Mouse (Mus musculus) cerebellum, postnatal 10 days (tissue): Measurements from ENCODE around the gene Rps11.
"Not testable (repeated sequence)": the region's sequence is repeated elsewhere in the genome, so short reads cannot be mapped to it uniquely, and the experiment has no call there.

ENCODE experiments used
- DNase-seq, 2 experiments: peaks; one replicate each; pipeline ENCODE4 v3.0.0; 2021; ENCODE audit warnings: mixed read lengths in 2 of 2

The Rps11 gene

DNA sequence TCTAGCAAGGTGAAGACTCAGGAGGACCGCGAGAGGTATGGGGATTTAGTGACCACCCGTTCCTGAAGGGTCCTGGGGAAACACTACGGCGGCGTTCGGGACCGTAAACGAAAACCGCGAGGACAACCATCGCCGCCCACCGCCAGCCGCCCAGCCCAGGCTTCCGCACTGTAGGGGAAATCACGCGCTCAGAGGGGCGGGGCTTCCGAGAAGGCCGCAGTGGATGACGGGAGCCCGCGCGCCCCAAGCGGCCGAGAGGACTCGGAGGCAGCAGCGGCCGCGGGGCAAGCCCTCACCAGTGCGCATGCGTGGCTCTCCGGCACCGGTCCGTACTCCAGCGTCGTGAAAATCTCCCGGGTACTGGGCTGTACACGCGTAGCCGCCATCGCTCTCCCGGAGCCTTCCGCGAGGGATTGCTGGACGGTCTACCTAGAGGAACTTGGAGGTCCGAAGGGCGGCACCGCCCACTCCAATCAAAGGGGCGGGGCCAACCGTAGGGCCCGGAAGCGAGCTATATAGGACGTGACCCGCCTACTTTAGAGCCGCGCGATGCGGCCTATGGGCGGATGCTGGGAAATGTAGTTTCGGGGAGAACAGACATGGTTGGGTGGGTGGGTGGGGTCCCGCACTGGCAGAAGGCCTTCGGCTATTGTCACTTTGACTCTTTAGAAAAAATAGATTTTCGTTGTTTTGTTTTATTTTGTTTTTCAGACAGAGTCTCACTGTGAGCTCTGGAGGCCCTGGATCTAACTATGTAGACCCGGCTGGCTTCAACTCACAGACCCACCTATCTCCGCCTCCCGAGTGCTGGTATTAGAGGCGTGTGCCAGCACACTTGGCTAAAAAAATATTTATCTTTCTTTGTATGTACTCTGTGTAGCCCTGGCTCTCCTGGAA is 30.1 kb upstream of the Rps11 start, which contains the start of the genes Pih1d1 and Aldh16a1:
Pih1d1 (plus strand) TSS at position 208 of the 897 bp plus-strand sequence.
Aldh16a1 (minus strand) TSS at position 489 of the 897 bp plus-strand sequence.
- DNase-seq: peak; percentile 99

DNA sequence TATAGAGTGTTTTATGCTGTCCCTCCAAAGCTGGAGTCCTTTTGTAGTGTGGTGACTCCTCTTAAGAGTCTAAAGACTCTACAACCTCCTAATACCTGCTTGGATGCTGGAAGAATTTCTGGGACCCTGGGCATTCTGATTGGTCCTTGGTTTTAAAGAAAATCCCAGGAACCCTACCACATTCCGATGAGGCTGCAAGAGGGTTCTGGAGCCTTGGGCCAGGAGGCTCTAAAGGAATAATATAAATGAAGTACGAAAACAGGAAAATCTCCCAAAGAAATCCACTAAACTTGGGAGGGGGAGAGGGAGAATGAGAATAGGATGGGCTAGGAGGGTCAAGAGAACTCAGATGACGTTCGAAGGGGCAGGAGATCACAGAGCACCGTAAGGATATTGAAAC is 29.3 kb upstream of the Rps11 start:
- DNase-seq: no peak

DNA sequence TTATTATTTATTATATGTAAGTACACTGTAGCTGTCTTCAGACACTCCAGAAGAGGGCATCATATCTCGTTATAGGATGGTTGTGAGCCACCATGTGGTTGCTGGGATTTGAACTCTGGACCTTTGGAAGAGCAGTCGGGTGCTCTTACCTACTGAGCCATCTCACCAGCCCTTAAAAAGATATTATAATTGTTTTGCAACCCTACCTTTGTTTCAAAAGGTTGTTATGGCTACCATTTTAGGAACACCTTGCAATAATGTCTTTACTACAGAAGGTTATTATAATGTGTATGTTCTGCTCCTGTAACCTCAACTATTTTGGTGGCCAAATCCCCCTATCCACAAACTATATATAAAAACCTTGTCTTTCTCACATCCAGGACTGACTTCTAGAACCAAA is 28.8 kb upstream of the Rps11 start:
- not testable (repeated sequence) for DNase-seq

DNA sequence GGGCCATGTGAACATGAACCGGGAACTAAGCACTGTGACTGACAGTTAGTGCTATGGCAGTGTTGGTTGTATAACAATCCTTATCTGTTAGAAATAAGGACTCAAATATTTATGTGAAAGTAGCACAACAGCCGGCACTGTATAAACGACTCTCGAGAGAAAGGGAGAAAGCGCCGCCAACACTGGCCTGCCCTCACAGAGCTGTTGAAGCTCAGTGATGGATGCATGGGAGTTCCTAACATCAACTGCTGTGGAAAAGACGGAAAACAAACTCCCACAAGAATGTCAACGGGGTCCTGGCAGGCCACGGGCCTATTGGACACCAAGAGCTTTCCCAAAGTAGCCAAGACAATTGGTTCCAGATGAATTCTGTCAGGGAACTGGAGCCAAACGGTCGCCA is 27.1 kb upstream of the Rps11 start:
- peak in 1 of 2 experiments; percentile 25 for DNase-seq

DNA sequence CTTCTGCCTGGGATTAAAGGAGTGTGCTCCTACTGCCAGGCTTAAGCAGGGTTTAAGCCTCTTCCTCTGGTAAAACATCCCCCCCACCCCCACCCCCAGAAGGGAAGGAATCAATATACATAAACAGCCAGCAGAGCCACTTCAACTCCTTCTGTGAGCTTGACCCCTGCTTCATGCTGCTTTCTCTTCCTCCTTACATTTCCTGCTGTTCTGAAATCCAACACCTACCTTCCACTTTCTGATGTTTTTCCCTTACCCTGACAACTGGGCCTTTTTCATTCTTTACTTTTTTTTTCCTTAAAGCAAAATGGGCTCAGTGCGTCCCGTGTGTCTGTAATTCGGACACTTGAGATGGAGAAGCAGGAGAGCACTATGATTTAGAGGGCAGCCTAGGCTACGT is 26.1 kb upstream of the Rps11 start:
- DNase-seq: no peak

DNA sequence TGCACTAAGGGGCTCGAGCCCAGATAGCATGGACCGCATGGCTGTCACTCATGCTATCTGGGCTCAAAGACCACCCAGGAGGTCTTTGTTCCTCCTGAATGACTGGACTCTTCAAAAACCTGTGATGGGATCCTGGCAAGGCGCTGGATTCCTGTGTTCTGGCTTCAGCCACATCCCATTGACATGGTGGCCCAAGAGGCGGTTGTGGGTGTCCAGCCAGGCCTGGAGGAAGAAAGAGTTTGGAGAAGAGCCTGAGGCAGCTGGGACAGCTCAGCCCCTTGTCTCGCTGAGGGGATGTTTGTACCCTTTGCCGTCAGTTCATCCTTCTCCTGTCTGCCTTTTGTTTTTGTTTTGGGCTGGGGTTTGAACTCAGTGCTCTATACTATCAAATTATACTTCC is 25.3 kb upstream of the Rps11 start:
- peak in 1 of 2 experiments; percentile 29 for DNase-seq

DNA sequence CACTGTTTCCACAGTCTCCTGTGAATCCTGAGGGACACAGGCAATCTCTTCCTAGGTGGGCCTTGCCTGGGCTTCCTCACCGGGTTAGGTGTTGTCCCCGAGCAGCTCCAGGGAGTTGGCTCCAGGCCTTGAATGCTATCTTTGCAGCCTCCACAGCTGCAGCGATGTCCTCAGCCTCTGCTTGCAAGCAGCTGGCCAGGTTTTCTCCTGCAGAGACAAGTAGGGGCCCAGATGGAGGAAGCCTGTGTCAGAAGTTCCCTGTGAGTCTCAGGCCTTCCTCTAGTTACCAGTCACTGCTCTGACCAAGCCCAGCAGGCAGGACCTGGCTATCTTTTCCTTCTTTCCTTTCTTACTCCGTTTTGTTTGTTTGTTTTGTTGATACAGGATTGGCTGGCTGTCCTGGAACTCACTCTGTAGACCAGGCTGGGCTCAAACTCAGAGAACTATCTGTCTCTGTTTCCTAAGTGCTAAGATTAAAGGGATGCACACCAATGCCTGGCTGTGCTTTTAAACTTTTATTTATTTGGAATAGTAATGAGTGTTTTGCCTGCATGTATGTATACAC is 24.4 kb upstream of the Rps11 start:
- peak in 1 of 2 experiments; percentile 7 for DNase-seq

DNA sequence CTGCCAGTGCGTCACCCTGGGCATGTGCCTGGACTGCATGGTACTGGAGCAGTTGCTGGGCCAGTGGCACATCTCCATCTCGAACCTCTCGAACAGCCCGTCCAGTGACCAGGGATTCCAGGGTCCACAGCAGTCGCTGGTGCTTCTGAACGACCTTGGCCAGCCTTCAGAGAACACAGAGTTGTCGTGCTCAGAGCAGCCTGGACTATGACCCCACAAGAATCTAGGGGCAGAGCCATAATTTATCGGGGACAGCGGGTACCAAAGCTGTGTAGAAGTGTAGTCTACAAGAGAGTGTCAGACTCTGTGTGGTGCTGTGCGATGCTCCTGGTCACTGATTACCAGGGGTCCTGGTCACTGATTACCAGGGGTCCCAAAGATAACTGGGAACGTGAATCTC is 23.7 kb upstream of the Rps11 start:
- no peak for DNase-seq

DNA sequence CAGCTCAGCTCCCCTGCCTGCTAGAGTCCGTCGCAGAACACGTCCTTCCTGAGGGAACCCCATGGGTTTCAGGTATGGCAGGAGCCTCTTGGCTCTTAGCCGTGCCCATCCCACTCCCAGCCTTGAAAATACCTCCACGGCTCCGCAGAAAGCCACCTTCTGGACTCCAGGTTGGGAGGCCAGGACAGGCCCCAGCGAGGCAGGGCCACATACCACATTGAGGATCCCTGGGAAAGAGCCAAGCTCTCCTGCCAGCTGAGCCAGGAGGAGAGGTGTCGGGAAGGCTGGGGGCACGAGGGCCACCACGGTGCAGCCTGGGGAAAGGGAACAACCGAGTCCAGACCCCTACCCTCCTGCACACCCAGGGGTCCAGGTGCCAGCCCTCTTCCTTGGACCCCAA is 23.0 kb upstream of the Rps11 start:
- DNase-seq: peak in 1 of 2 experiments; percentile 9

DNA sequence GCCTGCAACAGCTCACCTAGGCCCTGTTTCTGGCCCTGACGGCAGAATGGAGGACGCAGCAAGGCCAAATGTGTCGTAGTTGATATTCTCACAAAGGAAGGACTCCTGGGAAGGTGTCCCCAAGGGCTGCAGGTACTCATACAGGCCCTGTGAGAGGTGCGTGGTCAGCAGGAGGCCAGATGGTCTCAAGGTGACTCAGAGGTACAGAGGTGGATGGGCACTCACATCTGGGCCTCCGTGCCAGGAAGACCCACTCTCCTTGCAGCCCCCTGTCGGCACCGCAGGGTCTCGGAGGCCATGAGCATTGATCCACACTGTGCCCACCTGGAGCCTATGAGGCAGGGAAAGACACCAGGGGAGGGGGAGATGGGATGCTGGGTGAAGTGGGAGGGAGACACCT is 21.2 kb upstream of the Rps11 start:
- no peak for DNase-seq

DNA sequence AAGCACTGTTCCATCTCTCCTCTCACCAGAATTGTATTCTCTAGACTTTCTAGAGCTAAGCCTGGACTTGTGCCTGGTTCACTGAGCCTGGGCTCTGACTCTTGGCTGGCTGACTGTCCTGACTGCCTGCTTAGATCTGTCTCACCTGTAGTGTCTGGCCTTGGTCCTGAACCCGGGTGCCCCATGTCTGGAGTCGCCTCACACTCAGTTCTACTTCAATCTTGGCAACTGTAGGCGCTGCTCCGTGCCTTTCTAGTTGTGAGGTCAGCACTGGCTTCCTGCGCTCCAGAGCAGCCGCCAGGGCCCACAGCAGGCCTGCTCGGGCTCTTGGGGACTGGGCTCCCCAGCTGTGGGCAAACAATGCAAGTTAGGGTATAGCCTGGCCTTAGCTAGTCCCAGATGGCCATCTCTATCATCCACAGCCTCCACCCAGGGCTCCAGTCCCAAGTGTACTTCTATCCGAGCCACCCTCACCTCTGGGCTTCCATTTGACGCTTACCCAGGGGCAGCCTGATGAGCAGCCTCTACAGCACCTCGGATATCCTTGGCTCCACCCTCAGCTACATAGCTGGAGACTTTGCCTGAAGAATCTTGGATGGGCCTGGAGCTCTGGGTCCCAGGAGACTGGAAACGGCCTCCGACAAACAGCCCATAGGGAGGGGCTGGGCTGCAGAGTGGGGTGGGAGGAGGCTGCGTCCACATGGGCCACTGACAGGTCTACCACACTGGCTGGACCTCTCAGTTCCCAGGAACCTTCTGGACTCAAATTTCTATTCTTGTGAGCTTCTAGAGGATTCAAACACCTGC is 20.3 kb upstream of the Rps11 start:
- no peak for DNase-seq

DNA sequence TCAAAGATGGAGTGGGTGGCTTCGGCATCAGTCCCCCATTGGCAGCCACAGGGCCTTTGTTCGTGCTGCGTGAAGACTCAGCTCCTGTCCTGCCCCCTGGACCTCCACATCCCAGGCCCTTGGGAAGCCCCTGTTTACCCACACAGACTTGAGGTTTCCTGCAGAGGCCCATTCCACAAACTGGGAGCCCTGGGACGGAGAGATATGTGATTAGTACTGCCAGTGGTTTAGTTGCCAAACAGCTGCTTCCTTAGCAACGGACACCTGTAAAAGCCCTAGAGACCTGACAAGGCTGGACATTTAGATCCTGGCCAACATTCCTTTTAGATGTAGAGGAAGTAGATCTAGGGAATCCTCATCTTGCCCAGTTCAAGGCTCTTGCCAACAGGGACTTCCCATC is 17.7 kb upstream of the Rps11 start:
- DNase-seq: no peak

DNA sequence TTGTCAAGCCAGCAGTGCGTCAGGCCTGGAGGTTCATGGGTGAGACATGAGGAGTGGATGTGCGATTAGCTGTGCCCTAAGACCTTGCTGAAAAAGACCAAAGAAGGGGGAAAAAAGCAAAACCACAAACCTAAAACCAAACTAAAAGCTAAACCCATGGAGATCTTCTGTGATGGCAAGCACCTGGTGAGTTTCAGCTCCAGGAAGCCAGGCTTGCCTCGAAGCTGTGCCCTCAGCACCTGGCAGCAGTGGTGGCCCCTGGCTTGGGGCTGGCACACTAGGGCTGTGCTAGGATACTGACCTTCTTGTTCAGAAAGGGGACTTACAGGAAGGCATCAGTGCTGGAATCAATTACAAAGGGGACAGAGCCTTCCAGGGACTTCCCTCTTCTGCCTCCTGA is 17.1 kb upstream of the Rps11 start:
- no peak for DNase-seq

DNA sequence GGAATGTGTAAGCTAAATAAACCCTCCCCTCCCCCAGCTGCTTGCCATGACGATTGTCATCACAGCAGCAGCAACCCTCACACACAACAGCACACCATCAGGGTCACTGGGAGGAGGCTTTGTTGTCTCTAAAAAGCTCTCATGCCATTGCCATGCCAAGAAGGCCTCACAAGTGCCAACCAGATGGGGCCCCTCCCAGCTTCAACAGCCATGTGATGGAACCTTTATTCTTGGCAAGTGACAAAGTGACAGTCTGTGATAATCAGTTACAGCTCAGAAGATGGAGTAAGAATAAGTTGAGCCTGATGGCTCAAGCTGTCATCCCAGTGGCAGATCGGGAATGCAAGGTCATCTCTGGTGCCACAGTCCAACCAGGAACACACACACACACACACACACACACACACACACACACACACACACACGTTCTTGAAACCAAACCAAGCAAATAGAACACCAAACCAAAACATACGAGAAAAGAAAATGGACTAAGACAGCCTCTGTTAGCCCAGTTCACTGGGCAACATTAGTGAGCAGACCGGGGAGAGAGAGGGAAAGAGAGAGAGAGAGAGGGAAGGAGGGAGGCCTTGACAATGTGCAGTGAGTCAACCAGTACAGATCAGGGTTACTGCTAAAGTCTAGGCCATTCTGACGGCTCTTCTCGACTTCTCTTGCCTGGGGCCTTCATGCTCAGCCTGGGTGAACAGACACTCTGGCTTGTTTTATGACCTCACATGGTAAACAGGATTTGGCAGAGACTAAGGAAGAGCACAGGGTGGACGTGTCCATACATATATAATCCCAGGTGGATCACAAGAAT is 15.9 kb upstream of the Rps11 start:
- DNase-seq: peak; percentile 75 to 79

DNA sequence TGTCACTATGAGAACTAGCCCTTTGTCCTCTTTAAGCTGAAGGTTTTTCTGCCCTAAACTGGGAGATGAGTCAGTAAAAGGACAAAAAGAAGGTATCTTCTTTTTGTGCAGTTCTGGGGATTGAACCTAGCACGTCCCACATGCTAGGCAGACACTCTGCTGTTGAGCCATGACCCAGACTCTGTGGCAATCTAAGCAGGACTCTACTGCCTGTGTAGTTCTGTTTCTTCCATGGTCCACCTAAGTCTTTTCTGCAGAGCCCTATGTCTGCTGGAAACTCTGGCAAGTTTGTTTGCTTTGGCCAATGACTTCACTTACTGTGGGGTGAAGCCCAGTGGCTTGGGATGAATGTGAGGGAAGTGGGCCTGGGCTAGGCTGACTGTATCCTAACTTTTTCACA is 14.2 kb upstream of the Rps11 start:
- DNase-seq: no peak

DNA sequence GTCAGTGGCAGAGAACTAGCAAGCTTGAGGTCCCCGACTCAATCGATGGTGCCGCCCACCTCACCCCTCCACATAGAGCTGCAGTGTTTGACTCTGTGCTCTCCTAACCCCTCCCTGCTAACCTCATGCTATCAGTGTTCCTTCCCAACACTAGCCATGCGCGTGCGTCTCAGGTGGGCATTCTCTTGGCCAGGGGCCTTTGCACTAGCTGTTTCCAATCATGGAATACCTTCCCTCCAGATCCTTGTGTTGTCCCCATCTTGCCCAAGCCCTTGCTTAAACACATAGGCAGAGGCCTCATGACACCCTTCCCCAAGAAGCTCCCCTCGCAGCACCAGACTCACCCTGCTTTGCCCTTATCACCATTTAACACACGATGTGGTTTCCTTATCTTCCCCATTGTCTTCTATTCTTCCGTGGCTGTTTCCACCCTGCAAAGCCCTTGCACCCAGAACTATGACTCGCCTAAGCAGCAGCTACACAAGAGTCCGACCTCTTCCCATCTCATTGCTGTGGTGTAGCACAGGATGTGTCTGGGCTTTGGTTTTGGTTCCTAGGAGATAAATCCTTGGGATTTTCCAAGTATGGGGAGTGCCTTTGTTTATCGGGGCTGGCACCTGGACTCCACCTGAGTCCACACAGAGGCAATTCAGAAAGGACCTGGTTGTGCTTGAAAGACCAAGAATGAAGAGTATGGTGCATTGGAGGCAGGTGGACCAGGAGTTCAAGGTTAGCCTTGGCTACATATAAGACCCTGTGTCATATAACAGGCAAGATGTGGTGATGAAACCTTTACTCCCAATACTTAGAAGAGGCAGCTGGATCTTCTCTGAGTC is 13.2 kb upstream of the Rps11 start:
- DNase-seq: no peak

DNA sequence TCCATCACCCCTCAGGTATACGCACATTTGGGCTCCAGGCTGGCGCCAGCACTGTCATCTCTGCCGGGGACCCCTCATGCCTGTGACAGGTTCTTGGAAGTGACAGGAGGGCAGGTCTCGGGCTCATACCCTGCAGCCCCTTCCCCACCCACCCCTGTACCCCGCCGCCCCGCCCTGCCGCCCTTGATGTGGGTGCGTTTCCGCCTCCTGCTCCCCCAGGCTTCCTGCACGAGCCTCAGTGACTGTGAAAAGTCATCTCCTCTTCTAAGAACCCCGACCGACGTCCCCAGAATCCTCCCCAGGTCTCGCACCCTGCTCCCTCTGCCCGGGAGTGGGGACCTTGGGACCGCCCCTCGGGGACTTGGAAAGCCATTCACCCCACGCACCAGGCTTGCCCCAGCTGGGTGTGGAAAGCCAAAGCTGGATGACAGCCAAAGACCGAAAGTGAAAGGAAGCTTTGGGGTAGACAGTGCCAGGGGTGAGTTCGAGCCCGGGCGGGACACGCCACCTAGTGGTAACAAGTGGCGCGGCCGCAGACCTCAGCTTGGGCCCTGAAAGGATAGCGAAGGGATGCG is 11.8 kb upstream of the Rps11 start, which contains the start of the genes Gm45713 and Flt3l:
Gm45713 (minus strand) TSS at position 239 of the 575 bp plus-strand sequence.
Flt3l (minus strand) TSS at position 440 of the 575 bp plus-strand sequence.
- DNase-seq: peak; percentile 93 to 96

DNA sequence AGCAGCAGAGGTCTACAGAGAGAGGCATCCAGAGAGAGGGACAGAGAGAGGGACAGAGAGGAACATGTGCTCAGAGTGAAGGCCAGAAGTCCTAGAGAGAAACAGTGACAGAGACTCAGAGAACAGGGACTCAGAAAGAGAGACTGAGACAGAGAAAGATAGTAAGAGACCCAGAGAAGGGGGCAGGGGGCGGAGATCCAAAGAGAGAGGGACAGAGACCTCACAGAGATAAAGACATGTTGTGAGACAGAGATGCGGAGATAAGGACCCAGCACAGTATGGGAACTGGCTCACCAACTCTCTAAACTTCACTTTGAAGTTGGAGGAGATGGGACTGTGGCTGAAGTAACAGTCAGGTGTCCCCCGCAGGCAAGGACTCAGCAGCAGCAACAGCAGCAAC is 11.1 kb upstream of the Rps11 start:
- peak in 1 of 2 experiments; percentile 8 for DNase-seq

DNA sequence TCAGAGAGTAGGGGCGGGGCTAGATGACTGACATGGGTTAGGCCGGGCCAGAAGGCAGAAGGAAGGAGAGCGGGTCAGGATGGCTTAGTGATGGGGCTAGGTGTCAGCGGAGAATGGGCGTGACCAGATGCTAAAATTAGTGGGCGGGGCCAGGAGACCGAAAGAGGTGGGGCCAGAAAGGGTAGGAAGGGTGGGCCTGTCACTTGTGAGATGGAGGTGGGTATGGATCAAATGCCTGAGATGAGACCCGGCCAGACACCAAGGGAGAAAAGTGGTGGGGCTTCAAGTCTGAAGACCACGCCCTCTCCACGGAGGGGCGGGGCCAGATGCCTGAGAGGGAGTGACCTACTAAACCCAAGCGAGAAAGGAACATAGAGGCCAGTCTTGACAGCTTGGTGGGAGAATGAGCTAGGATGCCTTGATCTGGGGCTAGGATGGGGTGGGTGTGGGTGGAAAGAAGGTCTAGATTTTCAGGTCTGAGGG is 10.3 kb upstream of the Rps11 start:
- DNase-seq: peak in 1 of 2 experiments; percentile 21

DNA sequence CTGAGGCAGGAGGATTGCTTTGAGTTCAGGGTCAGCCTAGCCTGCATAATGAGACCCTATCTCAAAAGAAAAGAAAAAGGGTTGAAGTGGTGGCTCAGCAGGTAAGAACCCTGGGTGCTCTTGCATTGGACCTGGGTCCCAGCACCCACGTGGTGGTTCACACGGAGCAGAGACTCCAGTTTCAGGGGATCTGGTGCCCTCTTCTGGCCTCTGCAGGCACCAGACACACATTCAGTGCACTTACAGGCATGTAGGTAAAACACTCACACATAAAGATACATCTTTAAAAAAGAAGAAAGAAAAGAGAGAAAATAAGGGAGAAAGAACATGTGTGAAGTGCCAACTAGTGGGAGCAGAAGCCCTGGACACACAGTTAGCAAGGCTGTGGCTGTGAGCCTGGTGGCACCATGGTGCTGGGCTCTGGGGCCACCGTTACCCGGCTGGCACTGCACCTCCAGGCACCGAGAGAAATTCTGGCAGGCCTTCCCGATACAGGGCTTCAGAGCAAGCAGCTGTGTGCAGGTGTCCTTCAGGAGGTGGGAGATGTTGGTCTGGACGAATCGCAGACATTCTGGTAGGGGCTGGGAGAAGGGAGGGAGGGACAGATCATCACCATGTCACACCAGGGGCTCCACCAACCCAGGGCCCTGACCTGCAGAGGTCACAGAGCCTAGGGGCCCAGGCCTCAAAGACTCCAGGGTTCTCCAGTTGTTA is 9.4 kb upstream of the Rps11 start:
- DNase-seq: peak in 1 of 2 experiments; percentile 24
